Mouse (Mus musculus) 3T3-L1 (cell line): ENCODE data around the gene 1700001L19Rik.
"Not testable (repeated sequence)": the region's sequence is repeated elsewhere in the genome, so short reads cannot be mapped to it uniquely, and the experiment has no call there.

Experiments
- DNase-seq: peaks from one replicate; pipeline ENCODE4 v3.0.0-alpha.2; 2015; ENCODE audit warnings: low read depth, low spot score

1700001L19Rik gene

DNA sequence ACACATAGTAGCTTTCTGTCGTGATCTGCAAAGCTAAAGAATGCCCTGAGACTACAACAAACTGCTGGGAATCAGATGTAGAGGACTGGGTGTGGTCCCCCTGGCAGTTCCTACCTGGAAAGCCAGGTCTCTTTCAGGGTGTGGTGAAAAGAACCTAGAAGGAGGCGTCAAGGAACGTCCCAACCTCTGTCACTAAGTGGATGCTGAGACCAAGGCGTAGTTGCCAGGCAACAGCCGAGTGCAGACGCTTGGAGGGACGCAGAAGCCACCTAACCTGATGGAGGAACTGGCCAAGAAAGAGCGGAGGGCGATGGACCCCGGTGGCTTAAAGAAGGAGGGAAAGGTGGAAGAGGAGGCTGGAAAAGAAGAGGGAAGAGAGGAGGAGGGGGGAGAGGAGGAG lies at the start of gene 1700001L19Rik:
TSS of gene 1700001L19Rik (plus strand) at position 223 of the 400 bp plus-strand sequence.
- no peak for DNase-seq

DNA sequence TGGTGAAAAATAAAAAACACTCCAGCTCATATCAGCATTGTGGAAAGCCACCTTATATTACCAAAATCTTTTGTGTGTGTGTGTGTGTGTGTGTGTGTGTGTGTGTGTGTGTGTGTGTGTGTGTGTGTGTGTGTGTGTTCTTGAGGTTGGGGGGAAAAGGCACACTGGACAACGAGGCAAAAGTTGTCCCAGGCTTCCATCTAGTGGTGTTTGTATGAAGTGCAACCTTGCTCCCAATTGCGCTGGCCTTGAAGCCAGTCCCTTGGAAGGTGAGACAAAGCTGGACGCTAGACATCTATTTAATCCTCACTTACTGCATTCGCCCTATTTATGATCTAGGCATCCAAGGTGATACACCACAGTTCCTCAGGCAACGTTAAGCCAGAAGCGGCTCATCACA lies 43.8 kb upstream of the 1700001L19Rik start:
- not testable (repeated sequence) for DNase-seq

- no peak for DNase-seq
These were observed 29.1 kb upstream of the 1700001L19Rik start for GRCm38 (mm10) chr13:68568110-68568509.

DNA sequence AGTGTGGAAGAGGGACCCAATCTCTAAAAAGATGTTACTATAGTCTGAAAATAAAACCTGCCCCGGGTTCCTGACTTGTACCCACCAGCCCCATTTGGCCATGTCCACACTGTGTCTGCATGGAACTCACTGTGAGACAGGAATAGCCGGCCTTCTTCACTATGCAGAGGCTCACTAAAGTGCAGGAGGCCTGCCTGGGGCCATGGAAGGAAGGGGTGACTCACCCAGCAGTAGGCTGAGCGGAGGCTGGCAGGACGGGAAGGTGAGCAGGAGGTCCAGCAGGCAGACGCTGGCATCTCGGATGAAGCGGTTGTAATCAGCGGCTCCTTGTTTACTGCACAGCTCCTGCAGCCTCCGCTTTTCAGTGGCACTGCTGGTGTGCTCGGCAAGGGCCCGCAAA lies 28.7 kb upstream of the 1700001L19Rik start:
- peak; percentile 56 for DNase-seq

DNA sequence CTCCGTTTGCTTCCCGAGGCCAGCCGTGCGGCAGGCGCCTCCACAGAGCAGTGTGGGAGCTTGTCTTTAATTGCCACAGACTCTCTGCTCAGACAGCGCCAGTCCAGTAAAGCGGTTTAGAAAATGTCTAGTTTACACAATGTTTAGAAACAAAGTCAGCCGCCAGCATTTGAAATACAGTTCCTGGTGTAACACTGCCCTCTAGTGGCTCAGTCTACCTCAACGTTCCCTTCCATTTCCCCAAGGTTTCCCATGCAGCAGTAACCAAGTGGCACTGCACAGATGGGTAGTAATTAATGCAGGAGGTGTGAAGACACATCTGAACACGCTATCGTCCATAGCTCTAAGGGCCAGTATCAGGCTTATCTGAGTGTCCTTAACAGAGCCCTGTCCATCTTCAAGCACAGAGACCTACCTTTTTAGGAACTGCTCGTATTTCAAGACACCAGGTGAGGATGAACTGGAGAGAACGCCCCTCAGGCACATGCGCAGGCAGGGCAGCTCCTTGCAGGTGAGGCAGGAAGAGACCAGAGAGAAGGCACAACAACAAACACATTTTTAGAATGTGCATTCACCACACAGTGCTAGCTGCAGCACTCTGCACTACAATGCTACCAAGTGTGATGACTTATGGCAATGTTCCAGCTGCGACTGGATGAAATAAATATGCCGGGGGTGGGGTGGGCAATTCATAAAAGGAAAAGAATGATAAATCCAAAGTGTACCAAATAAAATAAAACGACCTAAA lies 27.5 kb upstream of the 1700001L19Rik start:
- peak; percentile 87 for DNase-seq

DNA sequence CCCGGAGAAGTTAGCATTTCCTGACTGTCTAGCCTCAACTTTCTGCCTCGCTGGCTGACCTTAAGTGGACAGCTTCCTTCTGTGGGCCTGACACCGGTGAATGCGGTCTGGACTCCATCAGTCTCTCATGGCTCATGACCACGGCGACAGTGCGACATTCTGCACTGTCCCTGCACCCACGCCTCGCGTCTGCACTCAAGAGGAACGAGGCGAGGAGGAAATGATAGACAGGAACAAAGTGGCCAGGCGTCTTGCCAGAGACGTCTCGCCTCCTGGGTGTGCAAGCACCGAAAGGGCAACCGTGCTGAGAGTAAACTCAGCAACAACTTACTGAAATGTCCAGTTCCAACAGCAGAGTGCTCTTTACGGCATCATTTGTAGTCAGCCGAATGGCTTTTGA lies 25.0 kb upstream of the 1700001L19Rik start:
- no peak for DNase-seq

DNA sequence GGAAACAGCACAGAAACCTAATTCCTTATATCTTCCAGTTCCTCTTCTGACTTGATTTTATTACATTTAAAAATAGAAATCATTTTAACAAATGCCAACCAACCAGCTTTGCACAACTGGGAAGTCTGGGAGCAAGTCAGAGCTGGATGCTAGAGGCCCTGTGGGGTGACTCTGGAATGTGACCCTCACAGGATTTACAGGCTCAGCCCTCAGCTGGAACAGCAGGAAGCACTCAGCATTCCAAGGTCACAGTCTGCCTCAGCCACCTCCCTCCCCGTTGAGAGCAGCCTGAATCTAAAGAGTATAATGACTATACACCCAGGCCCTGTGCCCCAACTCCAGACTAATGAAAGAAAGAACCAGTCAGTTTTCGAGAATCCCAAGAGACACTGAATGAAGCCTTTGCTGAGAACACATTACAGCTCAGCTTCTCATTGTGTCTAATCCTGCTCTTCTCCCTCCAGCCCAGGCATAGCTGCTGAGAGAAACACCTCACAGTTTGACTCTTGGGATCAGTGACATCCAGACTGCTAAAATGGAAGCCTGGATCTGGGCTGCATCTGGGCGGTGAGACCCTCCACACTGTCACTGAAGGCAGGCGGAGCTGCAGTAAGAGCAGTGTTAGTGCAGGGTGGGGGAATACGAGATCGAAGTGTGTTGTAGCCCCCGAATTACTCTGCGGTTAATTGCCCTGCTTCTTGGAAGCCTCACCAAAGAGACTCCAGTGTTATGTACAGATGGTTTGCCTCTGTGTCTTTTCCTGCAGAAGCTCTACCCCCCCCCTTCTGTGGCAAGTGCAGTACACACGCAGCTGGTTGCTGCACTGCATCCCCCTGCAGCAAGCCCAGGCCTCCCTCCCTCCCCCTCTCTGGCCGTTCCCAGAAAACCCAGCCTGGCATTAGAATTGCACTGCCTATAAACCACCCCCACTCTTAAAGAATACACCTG lies 24.0 kb upstream of the 1700001L19Rik start:
- DNase-seq = peak; percentile 59

- DNase-seq = no peak
These were observed 22.8 kb upstream of the 1700001L19Rik start for GRCm38 (mm10) chr13:68574398-68574797.

GRCm38 (mm10) chr13:68577945-68578344 lies 19.3 kb upstream of the 1700001L19Rik start:
- peak; percentile 25 for DNase-seq

GRCm38 (mm10) chr13:68581086-68581740 lies 16.0 kb upstream of the 1700001L19Rik start:
- DNase-seq = peak; percentile 36

DNA sequence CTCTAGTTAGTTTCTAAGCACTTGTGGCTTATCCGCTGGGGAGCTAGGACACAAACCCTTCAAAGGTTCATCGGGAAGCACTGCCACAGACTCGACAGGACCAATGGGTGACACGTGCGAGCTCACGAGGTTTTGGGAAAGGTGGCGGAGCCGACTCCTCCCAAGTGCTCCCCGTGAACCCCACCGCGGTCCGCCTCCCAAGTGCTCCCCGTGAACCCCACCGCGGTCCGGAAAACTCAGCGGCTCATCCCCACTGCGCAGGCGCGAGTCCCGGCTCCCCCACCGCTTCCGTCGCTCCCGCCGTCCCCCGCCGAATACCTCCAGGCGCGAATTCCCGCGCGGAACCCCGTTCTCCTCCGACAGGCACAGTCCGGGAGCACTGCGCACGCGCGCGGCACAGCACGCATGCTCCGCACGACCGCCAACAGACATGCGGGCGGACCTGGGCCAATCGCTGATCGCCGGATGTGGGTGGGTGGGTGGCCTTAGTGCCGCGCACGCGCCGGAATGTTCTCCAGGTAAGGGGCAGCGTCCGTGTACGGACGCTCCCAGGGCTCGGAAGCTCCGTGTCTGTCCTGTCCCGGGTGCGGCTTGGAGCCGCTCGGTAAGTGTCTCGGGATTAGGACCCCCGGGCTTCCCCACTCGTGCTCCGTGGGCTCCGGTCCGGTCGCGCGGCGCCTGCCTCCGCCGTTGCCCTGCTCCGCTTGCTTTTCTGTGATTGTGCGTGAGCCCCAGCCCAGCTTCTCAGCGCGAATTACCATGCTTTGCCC lies 15.3 kb upstream of the 1700001L19Rik start, which contains the start of the genes Mtrr and Fastkd3:
TSS of gene Mtrr (minus strand) at position 403 of the 770 bp plus-strand sequence.
TSS of gene Fastkd3 (plus strand) at position 488 of the 770 bp plus-strand sequence.
- peak; percentile 90 for DNase-seq

GRCm38 (mm10) chr13:68582517-68582780 lies 14.8 kb upstream of the 1700001L19Rik start:
- DNase-seq = peak; percentile 31

DNA sequence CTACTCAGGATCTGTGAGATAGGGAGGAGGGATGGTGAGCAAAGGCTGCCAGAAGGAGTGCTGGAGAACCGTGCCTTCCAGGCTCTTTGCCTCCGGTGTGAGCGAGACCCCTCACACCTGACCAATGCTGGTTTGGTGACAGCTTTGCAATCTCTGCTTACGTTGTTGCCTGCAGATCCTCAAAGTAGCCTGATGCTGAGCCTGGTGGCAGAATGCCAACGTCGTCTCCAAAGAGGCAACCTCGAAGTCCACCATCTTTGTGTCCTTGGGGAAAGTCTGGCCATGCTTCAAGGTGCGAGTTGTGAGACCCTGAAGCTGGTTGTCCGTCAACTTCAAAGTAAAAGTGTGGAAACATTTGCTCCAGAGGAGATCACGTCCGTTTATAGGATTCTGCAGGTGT lies 13.3 kb upstream of the 1700001L19Rik start:
- DNase-seq = no peak

DNA sequence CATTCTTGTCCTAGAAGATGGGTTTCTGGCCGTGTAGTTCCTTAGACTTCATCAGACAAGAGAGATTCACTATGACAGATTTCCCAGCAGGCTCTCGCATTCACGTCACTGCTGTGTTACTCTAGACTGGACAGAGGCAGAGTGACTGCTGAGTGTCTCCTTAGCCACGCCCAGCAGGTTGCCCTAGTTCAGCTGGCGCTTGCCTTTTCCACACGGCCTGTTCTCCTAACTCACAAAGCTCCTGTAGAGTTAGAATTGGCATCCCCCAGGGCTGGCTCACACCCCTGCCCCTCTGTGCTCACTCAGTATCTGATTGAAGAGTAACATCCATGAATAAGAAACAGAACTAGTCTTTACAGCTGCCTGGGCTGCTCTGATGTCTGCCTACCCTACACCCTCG lies 11.8 kb upstream of the 1700001L19Rik start:
- no peak for DNase-seq

GRCm38 (mm10) chr13:68588352-68588751 lies 8.9 kb upstream of the 1700001L19Rik start:
- DNase-seq = no peak

GRCm38 (mm10) chr13:68593797-68594196 lies 3.4 kb upstream of the 1700001L19Rik start:
- DNase-seq = peak; percentile 67

GRCm38 (mm10) chr13:68597667-68598066 lies 446 bp downstream of the 1700001L19Rik start:
- no peak for DNase-seq

DNA sequence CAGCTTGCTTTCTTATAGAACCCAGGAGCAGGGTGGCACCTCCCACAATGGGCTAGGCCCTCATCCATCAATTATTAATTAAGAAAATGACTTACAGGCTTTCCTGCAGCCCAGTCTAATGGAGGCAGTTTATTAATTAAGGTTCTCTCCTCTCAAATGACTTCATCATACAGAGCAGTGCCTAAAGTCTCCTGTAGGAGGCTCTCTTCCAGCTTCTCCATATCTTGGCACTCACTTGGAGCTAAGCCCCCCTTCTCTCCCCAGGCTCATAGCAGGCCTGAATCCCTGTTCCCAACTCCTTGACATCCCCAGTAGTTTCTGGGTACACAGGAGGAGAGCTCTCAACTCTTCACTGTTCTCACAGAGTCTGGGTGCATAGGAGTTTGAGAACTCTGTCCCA lies 1.7 kb downstream of the 1700001L19Rik start:
- DNase-seq = no peak

- peak; percentile 33 for DNase-seq
These were observed 4.0 kb downstream of the 1700001L19Rik start for GRCm38 (mm10) chr13:68601184-68601583.

GRCm38 (mm10) chr13:68603085-68603484 lies 5.9 kb downstream of the 1700001L19Rik start:
- no peak for DNase-seq

- DNase-seq = no peak
These were observed 8.5 kb downstream of the 1700001L19Rik start for GRCm38 (mm10) chr13:68605689-68606126.
